Mouse (Mus musculus) kidney, adult 18-20 months (tissue): ENCODE results near the gene P2rx1.

Source experiments
- DNase-seq: peaks from one replicate; pipeline ENCODE4 v3.0.0; 2021

Gene P2rx1

DNA sequence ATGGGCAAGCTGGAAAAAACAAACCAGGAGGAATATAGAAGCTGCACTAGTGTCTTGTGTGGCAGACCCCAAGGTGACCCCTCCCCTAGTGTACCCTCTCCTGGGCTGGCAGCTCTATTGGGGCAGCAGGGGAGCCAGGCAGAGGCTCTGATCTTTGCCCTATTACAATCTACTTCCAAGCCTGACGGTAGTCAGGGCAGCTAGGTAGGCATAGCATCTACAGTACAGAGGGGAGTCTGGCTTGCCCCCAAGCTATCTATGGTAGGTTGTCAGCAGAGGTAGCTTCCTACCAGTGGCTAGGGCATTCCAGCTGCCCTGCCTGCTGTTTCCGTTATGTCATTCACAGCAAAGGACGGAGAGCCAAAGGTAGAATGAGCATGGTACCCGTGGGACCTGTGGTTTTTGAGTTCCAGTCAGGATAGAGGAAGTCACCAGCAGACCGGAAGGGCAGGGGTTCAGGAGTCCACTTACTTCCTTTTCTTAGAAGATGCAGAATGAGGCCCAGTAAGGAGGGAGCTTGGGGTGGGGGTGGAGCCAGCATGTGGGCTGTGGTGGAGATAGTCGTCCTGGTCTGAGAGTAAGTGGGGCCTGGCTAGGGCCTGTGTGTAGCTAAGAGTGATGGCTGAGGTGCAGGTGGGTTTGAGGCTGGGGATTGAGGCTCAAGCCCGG, 25.5 kb downstream of the P2rx1 start:
- no peak for DNase-seq

- DNase-seq: no peak
These were observed 28.1 kb downstream of the P2rx1 start for GRCm38 (mm10) chr11:73026961-73027360.

DNA sequence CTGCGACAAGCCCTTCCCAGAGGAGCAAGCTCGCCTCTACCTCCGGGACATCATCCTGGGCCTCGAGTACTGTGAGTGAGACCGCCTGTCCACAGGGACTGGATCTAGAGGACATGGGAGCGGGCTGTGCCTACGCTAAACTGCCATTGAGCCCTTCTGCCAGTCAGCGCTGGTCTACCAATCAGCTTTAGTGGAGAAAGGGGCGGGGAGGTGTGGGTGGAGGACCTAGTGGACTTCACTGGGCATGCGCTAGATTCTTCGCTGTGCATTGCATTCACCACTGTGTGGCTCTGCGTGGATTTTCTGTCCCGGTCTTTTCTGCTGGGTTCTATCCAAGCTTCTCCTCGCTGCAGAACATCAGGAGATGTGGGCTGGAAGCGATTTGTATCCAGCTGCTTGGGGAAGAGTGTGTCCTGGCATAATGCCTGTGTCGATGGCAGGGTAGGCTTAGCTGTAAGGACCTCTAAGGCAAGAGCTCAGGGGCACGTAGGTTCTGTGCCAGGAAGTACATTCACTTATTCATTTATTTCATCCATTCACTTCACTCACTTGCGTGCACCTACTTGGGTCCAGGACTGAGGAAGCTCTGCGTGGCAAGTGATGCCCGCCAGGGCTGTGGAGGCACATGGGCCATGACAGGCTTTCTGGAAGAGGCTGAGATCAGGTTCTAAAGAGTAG, 32.1 kb downstream of the P2rx1 start:
- DNase-seq: peak; percentile 88

DNA sequence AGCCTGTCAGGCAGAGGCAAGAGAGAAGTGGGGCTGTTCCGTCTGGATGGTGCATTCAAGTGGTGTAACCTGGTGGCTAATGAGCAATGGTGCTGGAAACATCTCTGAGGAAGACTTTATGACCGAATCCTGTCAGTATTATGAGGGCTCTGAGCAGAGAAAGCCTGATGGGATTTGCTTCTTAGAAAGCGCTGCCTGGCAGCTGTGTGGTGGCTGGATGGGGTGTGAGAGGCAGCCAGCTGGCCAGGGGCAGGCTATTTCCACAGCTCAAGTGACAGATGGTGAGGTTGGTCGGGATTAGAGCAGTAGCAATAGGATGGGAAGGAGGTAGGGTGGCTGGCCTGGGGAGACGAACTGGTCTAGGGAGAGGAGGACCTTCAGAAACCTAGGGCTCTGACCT, 32.6 kb downstream of the P2rx1 start:
- no peak for DNase-seq

- DNase-seq: no peak
These were observed 37.2 kb downstream of the P2rx1 start for GRCm38 (mm10) chr11:73036077-73036476.

DNA sequence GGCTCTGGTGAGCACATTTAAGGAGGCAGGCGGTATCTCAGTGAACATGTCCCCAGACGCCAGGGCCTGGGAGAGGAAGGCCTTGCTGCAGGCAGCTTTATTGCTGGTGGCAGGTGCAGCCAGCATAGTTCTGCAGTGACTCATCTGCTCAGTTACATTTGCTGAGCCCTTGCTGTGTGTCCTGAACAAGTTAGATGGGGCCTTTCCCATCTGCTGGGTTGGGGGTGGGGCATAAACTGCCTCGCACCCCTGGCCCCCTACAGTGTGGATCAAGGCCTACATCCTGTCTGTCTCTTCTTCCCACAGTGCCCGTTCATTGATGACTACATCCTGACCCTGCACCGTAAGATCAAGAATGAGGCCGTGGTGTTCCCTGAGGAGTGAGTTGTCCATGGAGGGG, 38.0 kb downstream of the P2rx1 start:
- no peak for DNase-seq

DNA sequence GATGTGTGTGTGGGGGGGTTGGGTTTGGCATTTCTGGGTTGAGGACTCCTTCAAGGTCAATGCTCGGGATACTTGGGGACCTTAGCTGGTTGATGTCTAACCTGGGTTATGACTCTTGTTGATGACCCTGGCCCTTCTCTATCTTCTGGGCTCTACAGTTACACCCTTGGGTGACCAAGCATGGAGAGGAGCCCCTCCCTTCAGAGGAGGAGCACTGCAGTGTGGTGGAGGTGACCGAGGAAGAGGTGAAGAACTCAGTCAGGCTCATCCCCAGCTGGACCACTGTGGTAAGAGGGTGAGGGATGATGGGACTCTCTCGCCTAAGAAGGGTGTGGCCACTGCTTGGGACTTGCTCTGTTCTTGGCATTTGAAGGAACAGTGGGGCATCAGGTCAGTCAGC, 38.8 kb downstream of the P2rx1 start:
- no peak for DNase-seq

GRCm38 (mm10) chr11:73039102-73039799, 40.3 kb downstream of the P2rx1 start:
- peak; percentile 65 for DNase-seq

- DNase-seq: no peak
These were observed 45.4 kb downstream of the P2rx1 start for GRCm38 (mm10) chr11:73044229-73044755.

DNA sequence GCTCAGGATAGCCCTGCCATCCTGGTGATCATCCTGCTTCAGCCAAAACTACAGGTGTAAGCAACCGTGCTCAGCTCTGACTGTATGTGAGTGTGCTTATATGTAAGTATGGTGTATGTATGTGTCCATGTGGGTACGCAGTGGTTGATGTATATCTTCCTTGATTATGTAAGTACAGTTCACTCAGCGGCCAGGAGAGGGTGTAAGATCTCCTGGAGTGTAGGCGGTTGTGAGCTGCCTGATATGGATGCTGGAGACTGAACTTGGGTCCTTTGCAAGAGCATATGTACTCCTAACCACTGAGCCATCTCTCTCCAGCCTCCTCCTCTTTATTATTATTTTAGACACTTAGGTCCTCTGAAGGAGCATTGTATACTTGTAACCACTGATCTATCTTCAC, 45.9 kb downstream of the P2rx1 start:
- DNase-seq: no peak

GRCm38 (mm10) chr11:73047542-73047996, 48.7 kb downstream of the P2rx1 start, which contains the start of gene Ncbp3:
Ncbp3 (plus strand) TSS chr11:73047783.
- peak; percentile 97 for DNase-seq

DNA sequence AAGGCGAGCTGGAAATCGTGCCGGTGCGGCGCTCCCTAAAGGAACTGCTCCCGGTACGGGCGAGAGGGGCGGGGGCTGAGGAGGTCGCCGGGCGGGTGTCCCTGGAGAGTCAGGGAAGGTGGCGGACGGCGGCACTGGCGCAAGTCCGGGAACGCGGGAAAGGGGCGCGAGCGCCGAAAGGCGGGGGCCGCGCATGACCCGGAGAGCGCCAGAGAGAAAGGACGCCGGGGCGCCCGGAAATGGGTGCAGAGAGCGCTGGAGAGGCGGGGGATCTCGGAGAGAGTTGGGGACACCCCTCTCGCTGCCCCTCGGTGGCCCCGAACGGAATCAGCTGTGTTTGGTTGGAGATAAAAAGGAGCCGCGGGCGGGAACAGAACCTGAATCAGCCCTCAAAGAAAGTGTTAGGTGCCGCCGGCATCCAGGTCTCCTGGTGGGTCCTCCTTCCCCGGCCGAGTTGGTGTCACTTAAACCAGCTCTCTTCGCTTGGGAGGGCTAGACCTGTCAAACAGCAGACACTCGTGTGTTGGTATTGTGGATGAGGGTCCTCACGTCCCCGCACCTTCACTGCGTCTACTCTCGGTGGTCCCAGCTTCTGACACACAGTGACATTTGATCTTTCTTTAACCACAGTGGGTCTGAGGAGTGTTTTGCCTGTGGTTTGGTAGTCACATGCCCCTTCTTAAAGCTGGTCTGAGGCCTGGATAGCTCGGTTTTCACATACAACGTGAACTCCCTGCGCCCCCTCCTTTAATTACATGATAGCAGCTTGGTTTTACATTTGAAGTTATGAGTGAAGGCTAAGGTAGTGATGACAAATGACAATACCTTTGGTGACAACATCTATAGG, 49.4 kb downstream of the P2rx1 start:
- DNase-seq: no peak

- DNase-seq: peak; percentile 83
These were observed 50.4 kb downstream of the P2rx1 start for GRCm38 (mm10) chr11:73049335-73049734.

DNA sequence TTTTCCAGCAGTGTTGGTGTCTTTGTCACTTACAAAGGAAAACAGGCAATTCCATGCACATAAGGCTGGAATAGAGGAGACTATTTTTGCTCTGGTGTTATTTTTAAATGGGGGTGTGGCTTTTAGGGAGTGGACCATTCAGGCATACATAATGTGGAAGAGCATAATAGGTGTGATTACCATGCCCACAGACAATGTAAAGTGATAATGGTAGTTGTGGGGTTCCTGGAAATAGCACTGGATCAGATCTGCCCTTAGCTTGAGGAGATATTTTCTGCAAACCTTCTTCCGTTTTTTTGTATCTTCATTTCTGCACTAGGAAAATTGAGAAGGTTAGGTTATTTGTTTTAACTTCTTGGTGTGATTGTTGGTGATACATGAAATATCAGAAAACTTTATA, 53.9 kb downstream of the P2rx1 start:
- DNase-seq: no peak

GRCm38 (mm10) chr11:73057701-73058100, 58.8 kb downstream of the P2rx1 start:
- DNase-seq: no peak

DNA sequence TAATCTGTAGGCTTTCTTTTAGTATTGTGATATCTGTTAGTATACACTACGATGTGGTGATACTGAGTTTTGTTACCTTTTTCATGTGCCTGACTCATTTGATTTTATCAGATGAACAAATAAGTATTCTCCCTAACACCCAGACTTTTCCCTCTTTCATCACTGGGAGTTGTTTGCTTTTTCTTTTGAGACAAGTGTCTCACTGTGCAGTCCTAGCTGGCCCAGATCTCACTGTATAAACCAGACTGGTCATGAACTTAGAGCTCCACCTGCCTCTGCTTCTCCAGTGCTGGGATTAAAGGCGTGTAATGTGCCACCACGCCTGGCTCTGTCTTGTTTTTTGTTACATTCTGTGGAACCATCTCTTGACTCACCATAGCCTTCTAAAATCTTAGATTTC, 60.7 kb downstream of the P2rx1 start:
- DNase-seq: no peak

GRCm38 (mm10) chr11:73061413-73061812, 62.5 kb downstream of the P2rx1 start:
- no peak for DNase-seq
